Mouse (Mus musculus): ENCODE data around the gene Shpk. TPM values are rescaled to one million over a fixed set of nuclear protein-coding genes. Genes with fewer than 3 reads are reported as not detected.

The Shpk gene
- polyA plus RNA-seq, 1 experiment, result 4.1 TPM

GRCm38 (mm10) chr11:73236731-73237130 is 37.5 kb downstream of the Shpk start:
- TF ChIP-seq POLR2A (IDR thresholded peaks at IDR 0.05; ENCODE audit: extremely low read depth, insufficient read depth, low read length) (no peak), CTCF (IDR thresholded peaks at IDR 0.05; ENCODE audit: extremely low read depth, insufficient read depth, low read length) (no peak)
- Histone ChIP-seq H3K27ac (ENCODE audit: insufficient read depth, low read length) (no peak overlapping the region), H3K4me1 (ENCODE audit: control insufficient read depth, insufficient read depth, low read length) (no peaks in the 10 kb centered on the region), H3K4me3 (ENCODE audit: insufficient read depth, low read length) (no peak overlapping the region)

- Histone ChIP-seq H3K4me3 (ENCODE audit: insufficient read depth, low read length) (no peak overlapping the region), H3K4me1 (ENCODE audit: control insufficient read depth, insufficient read depth, low read length) (no peaks in the 10 kb centered on the region), H3K27ac (ENCODE audit: insufficient read depth, low read length) (no peak overlapping the region)
- TF ChIP-seq POLR2A (IDR thresholded peaks at IDR 0.05; ENCODE audit: extremely low read depth, insufficient read depth, low read length), result no peak
Observed at GRCm38 (mm10) chr11:73242199-73242598, 42.9 kb downstream of the Shpk start.

GRCm38 (mm10) chr11:73242777-73243176 is 43.5 kb downstream of the Shpk start:
- Histone ChIP-seq H3K4me3 (ENCODE audit: insufficient read depth, low read length) (no peak overlapping the region), H3K4me1 (ENCODE audit: control insufficient read depth, insufficient read depth, low read length) (no peaks in the 10 kb centered on the region), H3K27ac (ENCODE audit: insufficient read depth, low read length) (no peak overlapping the region)
- no peak for TF ChIP-seq POLR2A (IDR thresholded peaks at IDR 0.05; ENCODE audit: extremely low read depth, insufficient read depth, low read length)
- no peak for TF ChIP-seq CTCF (IDR thresholded peaks at IDR 0.05; ENCODE audit: extremely low read depth, insufficient read depth, low read length)

GRCm38 (mm10) chr11:73257362-73257945 is 58.2 kb downstream of the Shpk start:
- H3K27ac ChIP-seq (ENCODE audit: insufficient read depth, low read length), result no peak overlapping the region
- no peak overlapping the region for H3K4me3 ChIP-seq (ENCODE audit: insufficient read depth, low read length)
- no peak for TF ChIP-seq POLR2A (IDR thresholded peaks at IDR 0.05; ENCODE audit: extremely low read depth, insufficient read depth, low read length)
- TF ChIP-seq CTCF (IDR thresholded peaks at IDR 0.05; ENCODE audit: extremely low read depth, insufficient read depth, low read length), result no peak
- no peaks in the 10 kb centered on the region for H3K4me1 ChIP-seq (ENCODE audit: control insufficient read depth, insufficient read depth, low read length)

- TF ChIP-seq CTCF (IDR thresholded peaks at IDR 0.05; ENCODE audit: extremely low read depth, insufficient read depth, low read length) (no peak), POLR2A (IDR thresholded peaks at IDR 0.05; ENCODE audit: extremely low read depth, insufficient read depth, low read length) (no peak)
- H3K27ac ChIP-seq (ENCODE audit: insufficient read depth, low read length), result no peak overlapping the region
- no peak overlapping the region for H3K4me3 ChIP-seq (ENCODE audit: insufficient read depth, low read length)
- H3K4me1 ChIP-seq (ENCODE audit: control insufficient read depth, insufficient read depth, low read length), result no peaks in the 10 kb centered on the region
Observed at GRCm38 (mm10) chr11:73258664-73259063, 59.4 kb downstream of the Shpk start.

- TF ChIP-seq POLR2A (IDR thresholded peaks at IDR 0.05; ENCODE audit: extremely low read depth, insufficient read depth, low read length), result no peak
- H3K4me3 ChIP-seq (ENCODE audit: insufficient read depth, low read length), result no peak overlapping the region
- no peaks in the 10 kb centered on the region for H3K4me1 ChIP-seq (ENCODE audit: control insufficient read depth, insufficient read depth, low read length)
- H3K27ac ChIP-seq (ENCODE audit: insufficient read depth, low read length), result no peak overlapping the region
Observed at GRCm38 (mm10) chr11:73260457-73260856, 61.2 kb downstream of the Shpk start.

GRCm38 (mm10) chr11:73261385-73261784 is 62.1 kb downstream of the Shpk start:
- TF ChIP-seq CTCF (IDR thresholded peaks at IDR 0.05; ENCODE audit: extremely low read depth, insufficient read depth, low read length) (no peak), POLR2A (IDR thresholded peaks at IDR 0.05; ENCODE audit: extremely low read depth, insufficient read depth, low read length) (no peak)
- H3K4me1 ChIP-seq (ENCODE audit: control insufficient read depth, insufficient read depth, low read length), result no peaks in the 10 kb centered on the region
- H3K27ac ChIP-seq (ENCODE audit: insufficient read depth, low read length), result no peak overlapping the region
- no peak overlapping the region for H3K4me3 ChIP-seq (ENCODE audit: insufficient read depth, low read length)

GRCm38 (mm10) chr11:73267267-73267666 is 68.0 kb downstream of the Shpk start, which contains the start of gene Trpv3:
Gene Trpv3 (plus strand): TSS chr11:73267388.
- TF ChIP-seq CTCF (IDR thresholded peaks at IDR 0.05; ENCODE audit: extremely low read depth, insufficient read depth, low read length), result no peak
- no peak for TF ChIP-seq POLR2A (IDR thresholded peaks at IDR 0.05; ENCODE audit: extremely low read depth, insufficient read depth, low read length)
- no peak within 1 kb of the TSS for H3K4me3 ChIP-seq (ENCODE audit: insufficient read depth, low read length)
- H3K4me1 ChIP-seq (ENCODE audit: control insufficient read depth, insufficient read depth, low read length), result no peaks in the 10 kb centered on the region
- no peak within 1 kb of the TSS for H3K27ac ChIP-seq (ENCODE audit: insufficient read depth, low read length)

Other genes starting within 250 kb of the Shpk start
- 4.4 and 4.6 TPM in 2 replicates for gene Atp2a3, start 238.3 kb upstream of the Shpk start, polyA plus RNA-seq (2012; rRNA removed)
- gene P2rx1, start 200.4 kb upstream of the Shpk start, polyA plus RNA-seq (2012; rRNA removed), result 0.52 and 0.78 TPM in 2 replicates
- 90.0 and 103 TPM in 2 replicates for gene Camkk1, start 180.5 kb upstream of the Shpk start, polyA plus RNA-seq (2012; rRNA removed)
- gene Ncbp3, start 151.7 kb upstream of the Shpk start, polyA plus RNA-seq (2012; rRNA removed), result 4.5 and 4.7 TPM in 2 replicates
- gene Itgae, start 108.9 kb upstream of the Shpk start, polyA plus RNA-seq (2012; rRNA removed), result 0.21 and 0.25 TPM in 2 replicates
- gene Haspin, start 61.2 kb upstream of the Shpk start, polyA plus RNA-seq (2012; rRNA removed), result 0.13 and 0.15 TPM in 2 replicates
- gene P2rx5, start 39.0 kb upstream of the Shpk start, polyA plus RNA-seq (2012; rRNA removed), result 0.35 and 0.68 TPM in 2 replicates
- gene Emc6, start 22.4 kb upstream of the Shpk start, polyA plus RNA-seq (2012; rRNA removed), result 62.8 and 69.7 TPM in 2 replicates
- 13.3 and 13.6 TPM in 2 replicates for gene Tax1bp3, start 22.4 kb upstream of the Shpk start, polyA plus RNA-seq (2012; rRNA removed)
- gene Ctns, start 418 bp upstream of the Shpk start, polyA plus RNA-seq (2012; rRNA removed), result 23.5 and 24.5 TPM in 2 replicates
- 0.13 and 0.19 TPM in 2 replicates for gene Trpv1, start 34.8 kb downstream of the Shpk start, polyA plus RNA-seq (2012; rRNA removed)
- 0.52 and 0.62 TPM in 2 replicates for gene Trpv3, start 67.9 kb downstream of the Shpk start, polyA plus RNA-seq (2012; rRNA removed)
- 29.5 and 34.3 TPM in 2 replicates for gene Aspa, start 130.1 kb downstream of the Shpk start, polyA plus RNA-seq (2012; rRNA removed)
- gene Gm49340, start 130.3 kb downstream of the Shpk start, polyA plus RNA-seq (2012; rRNA removed), result not detected in 2 replicates
- gene Spata22, start 130.3 kb downstream of the Shpk start, polyA plus RNA-seq (2012; rRNA removed), result 0.08 and 0.13 TPM in 2 replicates
- gene Olfr20, start 151.3 kb downstream of the Shpk start, polyA plus RNA-seq (2012; rRNA removed), result not detected in 2 replicates
- gene Olfr376, start 171.8 kb downstream of the Shpk start, polyA plus RNA-seq (2012; rRNA removed), result not detected in 2 replicates
- not detected in 2 replicates for gene Olfr1, start 200.2 kb downstream of the Shpk start, polyA plus RNA-seq (2012; rRNA removed)
- gene Olfr378, start 229.0 kb downstream of the Shpk start, polyA plus RNA-seq (2012; rRNA removed), result not detected in 2 replicates

Data from cortical plate, adult 2 months (tissue).